Mouse (Mus musculus): ENCODE data around the gene Xbp1.

Xbp1 gene

GRCm38 (mm10) chr11:5569474-5569873 lies 49.0 kb downstream of the Xbp1 start, which contains the start of gene Ankrd36:
Gene Ankrd36, plus strand, starts transcription at chr11:5569684.
- DNase-seq (ENCODE audit: low spot score in 2 of 2) = no peak

DNA sequence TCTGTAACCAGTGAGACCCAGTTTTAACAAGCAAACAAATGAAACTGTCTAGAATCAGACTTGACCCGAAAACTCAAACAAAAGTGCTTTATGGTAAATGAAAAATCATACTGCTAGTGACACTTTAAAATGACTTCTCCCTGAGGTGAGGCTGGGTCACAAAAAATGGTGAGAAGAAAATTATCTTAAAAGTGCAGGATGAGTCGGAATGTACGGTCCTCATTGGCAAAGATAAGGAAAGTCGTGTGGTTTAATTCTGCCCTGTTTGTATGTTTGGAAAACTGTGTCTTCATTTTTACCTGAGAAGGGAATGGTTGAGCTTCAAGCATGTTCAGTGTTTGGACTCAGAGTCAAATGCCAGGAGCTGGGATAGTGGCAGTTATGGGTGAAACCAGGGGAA lies 51.4 kb downstream of the Xbp1 start:
- no peak for DNase-seq (ENCODE audit: low spot score in 2 of 2)

DNA sequence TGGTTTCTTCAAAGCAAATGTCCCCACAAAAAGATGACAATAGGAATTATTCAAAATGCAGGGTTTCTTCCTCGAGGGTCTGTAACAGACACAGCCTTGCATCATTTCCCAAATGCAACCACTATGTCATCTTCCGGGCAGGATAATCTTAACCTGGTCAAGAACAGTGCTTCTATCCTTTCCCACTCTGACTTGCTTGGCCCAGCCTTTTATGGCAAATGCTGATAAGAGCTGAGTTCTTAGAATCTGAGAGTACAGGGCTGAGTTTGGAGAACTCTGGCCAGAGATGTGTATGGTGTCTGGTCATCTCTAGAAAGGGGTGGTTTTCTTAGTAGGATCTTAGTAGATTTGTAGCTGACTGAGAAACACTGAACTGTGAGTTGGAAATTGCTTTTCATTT lies 53.4 kb downstream of the Xbp1 start:
- DNase-seq (ENCODE audit: low spot score in 2 of 2) = no peak

GRCm38 (mm10) chr11:5575046-5575445 lies 54.6 kb downstream of the Xbp1 start:
- no peak for DNase-seq (ENCODE audit: low spot score in 2 of 2)

Data from urinary bladder, postnatal 4 days (tissue).